Mouse (Mus musculus) limb, embryonic 14.5 days (tissue): ENCODE measurements around the gene Pex11a. TPM values are rescaled to one million over a fixed set of nuclear protein-coding genes. Genes with fewer than 3 reads are reported as not detected.

Experiments
- ATAC-seq: fragments of 200-750 bp; cut with Nextera tagmentation; 2 replicates; pipeline ENCODE4 v1.8.0; 2017; ENCODE audit warnings: low read depth, moderate number of reproducible peaks, moderate TSS enrichment; ENCODE audit not compliant: low FRiP score
- DNase-seq: peaks from one replicate; pipeline ENCODE4 v3.0.0-alpha.2; 2015; ENCODE audit warnings: low spot score
- H3K27ac ChIP-seq: fragments of 300-500 bp; sonication (generic); replicated peaks from 2 replicates; pipeline ENCODE4 v1.5.1; 2014; ENCODE audit warnings: low read depth, mild to moderate bottlenecking, low read length, moderate library complexity, mixed read lengths
- H3K27me3 ChIP-seq: fragments of 300-500 bp; sonication (generic); 2 replicates; pipeline ENCODE4 v1.6.1; 2014; ENCODE audit warnings: low read length, mixed read lengths; ENCODE audit not compliant: control insufficient read depth, insufficient read depth
- H3K36me3 ChIP-seq: fragments of 300-500 bp; sonication (generic); 2 replicates; pipeline ENCODE4 v1.6.1; 2014; ENCODE audit warnings: mild to moderate bottlenecking, low read length, moderate library complexity, mixed read lengths; ENCODE audit not compliant: control insufficient read depth, insufficient read depth
- H3K4me1 ChIP-seq: fragments of 300-500 bp; sonication (generic); 2 replicates; pipeline ENCODE4 v1.6.1; 2014; ENCODE audit warnings: antibody characterized with exemption, low read length, mixed read lengths; ENCODE audit not compliant: control insufficient read depth, insufficient read depth
- H3K4me2 ChIP-seq: fragments of 300-500 bp; sonication (generic); replicated peaks from 2 replicates; pipeline ENCODE4 v1.6.1; 2014; ENCODE audit warnings: low read depth, mild to moderate bottlenecking, low read length, moderate library complexity; ENCODE audit not compliant: severe bottlenecking
- H3K4me3 ChIP-seq: fragments of 300-500 bp; sonication (generic); replicated peaks from 2 replicates; pipeline ENCODE4 v1.5.1; 2014; ENCODE audit warnings: low read length
- H3K9ac ChIP-seq: fragments of 300-500 bp; sonication (generic); 2 replicates; pipeline ENCODE4 v1.6.1; 2014; ENCODE audit warnings: mild to moderate bottlenecking, low read depth, low read length, moderate library complexity; ENCODE audit not compliant: severe bottlenecking
- H3K9me3 ChIP-seq: fragments of 300-500 bp; sonication (generic); 2 replicates; pipeline ENCODE4 v1.6.1; 2016; ENCODE audit warnings: low read length; ENCODE audit not compliant: control insufficient read depth
- POLR2A ChIP-seq: fragments of 200-500 bp; IDR thresholded peaks from 2 replicates; pipeline ENCODE4 v1.8.0; 2012; ENCODE audit warnings: inconsistent platforms, mild to moderate bottlenecking, moderate library complexity, borderline replicate concordance; ENCODE audit not compliant: insufficient read depth, insufficient read length; ENCODE audit errors: extremely low read depth
- WGBS: fragments of 180-500 bp; shearing (Covaris S2); extraction: QIAGEN DNeasy Blood & Tissue Kit; methylation state at CpG from one replicate; pipeline ENCODE4 v1.1.7; 2014; 5-methylcytosine and 5-hydroxymethylcytosine counted together
- polyA plus RNA-seq, 2 experiments: library from polyadenylated mRNA; depleted of rRNA in 1 of 2; stranded (reverse) in 1 of 2; unstranded in 1 of 2; fragments of >200 nt; fragmentation: Nextera tagmentation in 1 of 2; extraction: Ambion mirVana in 1 of 2; gene quantifications; 2 replicates each; pipeline versions ENCODE4 v1.2.1 to v1.2.3; 2012 to 2014

Pex11a gene
- polyA plus RNA-seq, 2 experiments = 9.0 to 10.1 TPM

DNA sequence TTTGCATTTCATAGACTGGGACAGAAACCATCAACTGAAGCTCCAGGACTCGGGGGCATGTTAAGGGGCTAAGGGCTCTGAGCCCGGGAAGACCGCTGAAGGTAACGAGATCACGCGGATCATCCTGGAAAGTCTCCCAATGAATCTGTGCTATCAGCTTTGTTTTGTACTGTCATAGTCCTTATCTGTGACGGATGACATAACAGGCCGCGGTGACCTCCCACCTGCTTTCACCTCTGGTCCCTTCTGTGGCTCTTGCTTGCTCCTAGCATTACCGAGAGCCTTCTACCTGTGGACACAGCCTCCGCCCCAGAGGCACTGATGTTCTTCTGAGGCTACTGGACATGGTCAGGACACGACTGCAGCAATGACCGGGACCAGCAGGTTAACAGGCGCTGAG, 6.4 kb downstream of the Pex11a start:
- no peak for ATAC-seq
- TF ChIP-seq POLR2A = no peak
- 92% methylated on average over 14 of the region's 14 CpGs for WGBS

DNA sequence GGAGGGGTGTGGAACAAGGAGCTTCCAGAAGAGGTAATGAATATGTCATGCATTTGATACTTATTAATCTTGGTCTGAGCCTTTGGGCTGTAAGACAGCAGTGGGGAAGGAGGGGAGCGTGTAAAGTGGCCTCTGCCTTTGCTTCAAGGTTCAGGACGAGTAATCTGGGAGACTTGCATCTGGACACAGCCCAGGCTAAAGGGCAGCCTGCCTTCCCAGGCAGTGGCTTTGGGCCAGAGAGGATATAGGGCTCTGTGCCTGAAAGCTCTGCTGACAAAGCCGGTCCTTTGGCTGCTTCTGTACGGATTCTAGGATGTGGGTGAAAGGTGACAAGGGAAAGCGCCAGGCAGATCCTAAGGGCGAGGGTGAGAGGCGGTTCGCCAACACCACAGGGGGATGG, 8.4 kb downstream of the Pex11a start:
- H3K27ac ChIP-seq = no peak overlapping the region
- peaks cover 8% of the 10 kb centered on the region; the same call in 1 of the 2 replicates for H3K36me3 ChIP-seq
- DNase-seq (no peak), ATAC-seq (no peak)
- H3K4me3 ChIP-seq = no peak overlapping the region
- H3K4me2 ChIP-seq = no peak overlapping the region
- WGBS = 88% methylated on average over 8 of the region's 8 CpGs
- no peak overlapping the region for H3K9ac ChIP-seq
- H3K27me3 ChIP-seq = no peaks in the 10 kb centered on the region
- H3K9me3 ChIP-seq = no peaks in the 10 kb centered on the region
- no peaks in the 10 kb centered on the region for H3K4me1 ChIP-seq
- no peak for TF ChIP-seq POLR2A

More for the DNA sequence above, 6.4 kb downstream of the Pex11a start:
- DNase-seq = no peak
- no peak overlapping the region for H3K4me3 ChIP-seq
- H3K36me3 ChIP-seq = peaks cover 13% of the 10 kb centered on the region; the same call in 1 of the 2 replicates
- no peak overlapping the region for H3K27ac ChIP-seq
- H3K4me1 ChIP-seq = no peaks in the 10 kb centered on the region
- no peak overlapping the region for H3K4me2 ChIP-seq
- no peaks in the 10 kb centered on the region for H3K9me3 ChIP-seq
- H3K27me3 ChIP-seq = no peaks in the 10 kb centered on the region
- H3K9ac ChIP-seq = no peak overlapping the region

DNA sequence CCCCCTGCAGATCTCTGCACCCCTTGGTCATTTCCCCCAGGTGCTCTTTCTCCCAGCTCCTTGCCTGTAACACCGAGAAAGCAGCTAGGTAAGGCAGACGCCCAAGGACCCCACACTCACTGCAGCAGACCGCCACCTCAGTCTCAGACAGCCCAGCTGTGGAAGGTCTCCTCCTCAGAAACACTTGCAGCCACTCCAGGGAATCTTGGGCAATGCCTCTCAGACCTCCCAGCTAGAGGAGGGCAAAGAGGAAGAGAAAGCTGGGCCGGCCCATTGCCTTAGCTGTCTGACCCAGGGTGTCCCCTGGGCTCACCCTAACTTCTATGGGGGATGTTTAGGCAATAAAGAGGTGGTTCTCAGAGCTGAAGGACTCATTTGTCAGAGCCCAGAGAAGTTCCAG, 10.3 kb downstream of the Pex11a start, which contains the start of gene Plin1:
Gene Plin1 (minus strand): TSS at position 282 of the 400 bp plus-strand sequence.
- H3K27me3 ChIP-seq = no peaks in the 10 kb centered on the region
- H3K4me2 ChIP-seq = no peak within 1 kb of the TSS
- no peak within 1 kb of the TSS for H3K27ac ChIP-seq
- WGBS = 53% methylated on average over 4 of the region's 4 CpGs
- H3K4me1 ChIP-seq = no peaks in the 10 kb centered on the region
- H3K36me3 ChIP-seq = peaks cover 8% of the 10 kb centered on the region; the same call in 1 of the 2 replicates
- H3K4me3 ChIP-seq = no peak within 1 kb of the TSS
- H3K9ac ChIP-seq = no peak within 1 kb of the TSS
- no peaks in the 10 kb centered on the region for H3K9me3 ChIP-seq
- no peak for TF ChIP-seq POLR2A
- ATAC-seq = no peak
- no peak for DNase-seq

DNA sequence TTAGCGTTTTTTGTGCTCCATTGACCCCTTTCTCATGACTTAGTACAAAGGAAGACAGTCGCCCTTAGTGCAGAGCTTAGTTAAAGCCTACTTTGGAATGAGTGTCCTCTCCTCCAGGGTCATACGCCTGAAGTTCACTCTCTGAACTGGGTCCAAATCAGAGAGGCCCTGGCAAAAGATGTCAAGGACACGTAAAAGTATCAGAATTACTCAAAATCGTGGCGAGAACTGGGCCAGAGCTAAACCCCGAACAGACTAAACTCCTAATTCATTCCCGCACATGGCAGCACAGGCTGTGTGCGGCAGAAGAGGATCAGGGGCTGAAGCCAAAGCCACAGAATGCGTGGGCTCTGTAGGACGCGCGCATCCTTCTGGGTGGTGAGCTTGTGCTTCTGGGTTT, 11.5 kb downstream of the Pex11a start:
- Histone ChIP-seq H3K4me1 (no peaks in the 10 kb centered on the region), H3K9me3 (no peaks in the 10 kb centered on the region), H3K9ac (no peak overlapping the region), H3K4me3 (no peak overlapping the region), H3K27ac (no peak overlapping the region), H3K27me3 (no peaks in the 10 kb centered on the region), H3K4me2 (no peak overlapping the region), H3K36me3 (0 out of 2 replicates have a peak, but pooled peaks cover 5% of the 10 kb centered on the region)
- no peak for TF ChIP-seq POLR2A
- 83% methylated on average over 13 of the region's 13 CpGs for WGBS
- DNase-seq = no peak
- no peak for ATAC-seq

DNA sequence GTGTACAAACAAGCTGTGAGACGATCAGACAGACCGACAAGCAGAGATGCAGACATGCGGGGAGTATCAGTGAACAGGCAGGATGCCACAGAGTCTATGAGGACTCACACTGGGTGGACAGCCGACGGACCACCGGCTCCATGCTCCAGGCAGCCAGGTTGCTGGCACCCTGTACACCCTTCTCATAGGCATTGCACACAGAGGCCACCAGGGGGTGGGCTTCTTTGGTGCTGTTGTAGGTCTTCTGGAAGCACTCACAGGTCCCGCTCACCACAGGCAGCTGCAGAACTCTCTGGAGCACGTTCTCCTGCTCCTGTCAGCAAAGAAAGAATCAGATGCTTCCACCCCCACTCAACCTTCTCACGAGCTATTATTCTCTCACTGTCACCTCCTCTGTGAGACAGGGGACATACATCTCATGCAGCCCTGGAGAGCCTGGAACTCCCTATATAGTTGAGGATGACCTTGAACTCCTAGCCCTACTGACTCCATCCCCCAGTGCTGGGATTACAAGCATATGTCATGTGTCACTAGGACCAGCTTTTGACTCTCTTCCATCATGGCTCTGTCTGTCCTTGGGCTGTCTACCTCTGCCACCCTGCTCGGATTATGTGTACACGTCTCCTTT, 13.1 kb downstream of the Pex11a start:
- no peak for TF ChIP-seq POLR2A
- no peak for ATAC-seq

More for the DNA sequence above, 13.1 kb downstream of the Pex11a start:
- Histone ChIP-seq H3K4me3 (no peak overlapping the region), H3K4me2 (no peak overlapping the region), H3K4me1 (no peaks in the 10 kb centered on the region), H3K9me3 (no peaks in the 10 kb centered on the region), H3K36me3 (0 out of 2 replicates have a peak, but pooled peaks cover 3% of the 10 kb centered on the region), H3K27me3 (no peaks in the 10 kb centered on the region), H3K27ac (no peak overlapping the region), H3K9ac (no peak overlapping the region)
- WGBS = 66% methylated on average over 11 of the region's 11 CpGs
- DNase-seq = no peak
